Mouse (Mus musculus): ENCODE measurements around the gene Trappc3l.

Gene Trappc3l

GRCm38 (mm10) chr10:34095964-34096363, 58.6 kb downstream of the Trappc3l start:
- DNase-seq, result no peak

DNA sequence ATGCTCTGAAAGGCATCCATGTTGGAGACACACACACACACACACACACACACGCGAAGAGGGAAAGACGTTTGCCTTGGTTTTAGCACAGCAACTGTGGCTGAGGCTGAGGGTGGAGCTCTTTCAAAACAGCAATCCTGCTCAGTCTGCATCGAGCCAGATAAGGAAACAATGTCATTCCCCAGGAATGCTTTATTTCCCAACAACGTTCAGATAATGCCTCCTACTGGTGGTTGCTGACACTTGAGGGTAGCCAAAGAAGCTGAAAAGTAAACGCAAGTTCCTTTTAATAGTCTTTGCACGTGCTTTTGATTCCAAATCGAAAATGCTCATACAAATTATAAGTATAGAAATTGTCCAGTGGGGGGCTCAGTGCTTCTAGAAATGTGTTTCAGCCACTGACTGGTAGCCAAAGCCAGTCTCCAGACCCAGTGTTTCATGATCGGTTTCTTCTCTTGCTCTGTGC, 59.1 kb downstream of the Trappc3l start, which contains the start of gene Calhm5:
TSS of gene Calhm5 (minus strand) at position 102 of the 466 bp plus-strand sequence.
- no peak for DNase-seq

DNA sequence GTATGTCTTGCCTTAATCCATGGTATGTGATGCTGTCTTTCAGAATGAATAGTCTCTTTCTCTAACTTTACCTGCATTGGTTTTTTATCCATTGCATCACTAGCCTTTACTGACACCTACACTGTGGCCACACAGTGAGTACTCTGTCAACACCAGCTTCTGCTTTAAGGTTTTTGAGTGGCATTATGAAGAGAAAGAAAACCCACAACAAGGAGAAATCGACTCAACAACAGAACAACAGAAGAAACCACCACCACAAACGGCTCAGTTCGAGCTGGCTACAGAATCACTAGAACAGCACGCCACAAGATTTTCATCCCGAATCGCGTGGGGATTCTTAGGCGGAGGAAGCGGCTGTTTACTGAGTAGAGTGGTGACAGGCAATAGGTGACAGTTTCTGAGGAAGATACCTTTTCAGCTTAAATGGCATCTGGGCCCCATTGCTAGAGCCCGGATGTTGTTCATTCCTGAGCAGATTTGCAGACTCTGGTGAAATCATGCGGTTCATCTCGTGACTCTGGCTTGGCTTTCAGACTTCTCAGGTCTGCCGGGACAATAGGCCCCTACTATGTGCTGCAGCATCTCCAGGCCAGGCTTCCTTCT, 73.6 kb downstream of the Trappc3l start:
- peak; percentile 18 to 25 for DNase-seq

- no peak for DNase-seq
Measured at GRCm38 (mm10) chr10:34111964-34112738, 74.8 kb downstream of the Trappc3l start.

DNA sequence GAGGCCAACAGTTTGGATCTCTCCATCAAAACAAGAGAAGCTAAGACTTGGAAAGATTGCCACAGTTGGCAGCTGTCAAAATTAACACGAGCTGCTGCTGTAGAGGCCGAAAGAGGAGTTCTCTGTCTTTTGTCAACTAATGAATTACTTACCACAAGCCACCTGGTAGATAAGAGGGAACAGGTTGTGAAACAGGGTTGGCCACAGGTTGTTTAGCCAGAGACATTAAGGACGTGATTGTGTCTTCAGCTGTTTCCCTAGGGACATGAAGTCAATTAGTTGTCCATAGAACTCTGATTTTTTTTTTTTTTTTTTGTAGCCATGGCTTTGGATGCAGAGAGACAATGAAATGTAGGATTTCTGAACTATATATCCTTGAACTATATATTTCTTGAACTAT, 79.7 kb downstream of the Trappc3l start:
- no peak for DNase-seq

- no peak for DNase-seq
Measured at GRCm38 (mm10) chr10:34117770-34118169, 80.4 kb downstream of the Trappc3l start.

DNA sequence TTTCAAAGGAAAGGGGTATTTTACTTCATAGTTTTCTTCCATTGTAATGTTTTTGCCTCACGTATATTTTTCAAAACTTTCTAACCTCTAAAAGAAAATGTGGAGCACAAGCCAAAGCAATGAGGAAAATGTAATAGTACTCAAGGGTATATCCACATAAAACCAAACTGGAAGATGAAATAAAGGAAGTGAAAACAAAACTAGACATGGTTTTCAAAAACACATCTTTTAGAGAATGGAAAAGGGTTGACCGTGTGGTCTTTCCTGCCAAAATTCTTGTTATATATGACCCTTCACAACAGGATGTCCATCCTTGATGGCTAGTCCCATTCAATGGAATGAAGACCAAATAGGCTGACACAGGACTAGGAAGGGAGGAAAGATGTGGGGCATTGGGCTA, 81.0 kb downstream of the Trappc3l start:
- no peak for DNase-seq

- peak; percentile 47 to 58 for DNase-seq
Measured at GRCm38 (mm10) chr10:34127392-34128378, 90.3 kb downstream of the Trappc3l start, which contains the start of gene Calhm6. TSS of gene Calhm6 (minus strand) at chr10:34127984.

DNA sequence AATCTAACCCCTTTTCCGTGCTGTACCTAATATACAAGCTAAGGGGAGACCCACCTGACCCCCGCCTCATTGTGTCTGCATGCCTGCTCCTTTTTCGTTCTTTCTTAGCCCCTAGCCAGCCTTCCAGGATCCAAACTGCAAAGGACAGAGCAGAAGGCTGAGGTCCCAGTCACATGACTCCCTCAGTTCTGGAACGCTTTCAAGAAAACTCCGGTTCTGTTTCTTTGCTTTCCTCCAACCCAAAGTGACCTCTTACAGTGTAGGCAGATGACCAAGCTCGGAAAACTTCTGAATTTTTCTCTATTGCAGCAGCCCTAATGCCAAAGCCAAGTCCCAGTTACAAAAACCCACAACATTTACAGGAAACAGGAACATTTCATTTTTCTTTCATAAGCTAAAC, 91.0 kb downstream of the Trappc3l start:
- DNase-seq, result no peak

DNA sequence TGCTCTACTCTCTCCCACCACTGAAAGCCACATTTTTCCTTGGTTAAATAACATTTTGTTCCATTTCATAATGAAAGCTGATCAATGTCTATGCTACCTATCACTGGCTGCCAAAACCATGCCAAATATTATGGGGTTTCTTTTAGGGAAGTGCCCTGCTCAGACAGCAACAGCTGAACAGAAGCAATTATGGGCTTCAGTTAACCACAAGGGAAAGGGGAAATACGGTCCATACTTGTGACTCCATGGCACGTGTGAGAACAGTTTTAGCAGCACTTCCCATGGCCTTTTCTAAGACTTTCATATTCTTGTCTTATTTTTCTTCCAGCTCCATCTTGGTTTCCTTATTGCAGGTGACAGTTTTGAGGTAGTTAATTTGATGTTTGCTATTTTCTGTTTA, 94.0 kb downstream of the Trappc3l start:
- DNase-seq, result no peak

DNA sequence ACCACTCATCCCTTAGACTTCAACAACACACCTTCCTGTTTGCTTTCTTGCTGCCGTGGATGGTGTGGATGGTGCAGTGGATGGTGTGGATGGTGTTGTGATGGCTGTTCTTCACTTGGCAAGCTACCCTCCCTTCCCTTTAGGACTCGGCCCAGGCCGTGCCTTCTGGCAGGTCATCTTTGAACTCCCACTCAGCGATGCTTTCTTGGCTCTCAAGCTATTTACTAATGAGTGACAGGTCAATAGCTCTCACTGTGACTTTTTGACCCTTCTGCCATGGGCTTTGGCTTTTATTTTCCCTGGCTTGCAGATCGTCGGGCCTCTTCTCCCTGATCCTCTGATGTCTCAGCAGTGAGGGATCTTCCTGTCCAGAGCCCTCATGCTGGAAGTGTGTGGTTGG, 99.0 kb downstream of the Trappc3l start:
- DNase-seq, result no peak

- no peak for DNase-seq
Measured at GRCm38 (mm10) chr10:34138027-34138426, 100.6 kb downstream of the Trappc3l start.

DNA sequence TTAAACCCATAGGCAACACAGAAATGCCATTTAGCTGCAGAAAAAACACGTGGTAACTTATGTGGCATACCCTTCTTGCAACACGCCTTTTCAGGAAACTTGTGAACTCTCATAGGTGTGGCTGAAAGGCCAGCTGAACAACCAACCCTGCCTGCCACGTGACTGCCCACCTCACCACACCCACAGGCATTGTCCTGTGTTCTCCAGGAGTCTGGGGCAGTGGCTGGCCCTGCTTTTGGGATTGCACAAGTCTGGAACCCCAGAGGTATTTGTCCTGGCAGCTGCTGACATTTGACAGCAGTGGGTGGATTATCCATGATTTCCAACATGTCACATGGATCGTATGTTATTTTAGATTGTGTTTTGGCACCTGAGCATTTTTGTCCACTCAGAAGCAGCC, 102.4 kb downstream of the Trappc3l start:
- DNase-seq, result no peak

DNA sequence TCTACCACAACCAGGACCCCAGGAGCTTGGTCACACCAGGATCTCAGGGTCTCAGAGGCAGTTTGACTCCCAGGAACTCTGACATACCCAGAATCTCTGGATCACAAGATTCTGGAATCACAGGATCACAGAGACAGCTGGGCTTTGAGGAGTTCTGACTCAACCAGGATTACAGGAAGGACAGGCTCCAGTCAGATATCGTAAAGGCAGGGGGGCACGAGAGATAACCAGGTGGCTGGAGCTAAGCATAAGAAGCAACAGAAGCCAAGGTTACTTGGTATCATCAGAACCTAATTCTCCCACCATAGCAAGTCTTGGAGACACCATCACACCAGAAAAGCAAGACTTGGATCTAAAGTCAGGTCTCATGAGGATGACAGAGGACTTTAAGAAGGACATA, 104.3 kb downstream of the Trappc3l start:
- DNase-seq, result no peak

DNA sequence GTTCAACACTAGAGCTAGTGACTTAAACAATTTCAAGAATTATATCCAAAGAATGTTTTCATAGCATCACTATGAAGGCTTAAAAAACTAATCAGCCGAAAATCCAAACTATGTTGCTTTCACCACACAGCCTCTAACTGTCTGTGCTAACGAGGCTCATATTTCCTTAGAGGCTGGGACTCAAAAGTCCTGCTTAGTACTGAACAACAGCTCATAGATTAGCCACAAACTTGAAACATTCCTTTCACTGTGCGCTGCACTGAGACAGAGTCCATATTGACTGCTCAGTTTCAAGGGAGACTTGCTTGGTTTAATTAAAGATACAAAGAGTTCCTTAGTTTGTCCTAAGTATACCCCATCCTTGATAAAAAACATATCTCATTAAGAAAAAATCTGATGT, 112.4 kb downstream of the Trappc3l start:
- no peak for DNase-seq

- no peak for DNase-seq
Measured at GRCm38 (mm10) chr10:34150454-34150853, 113.1 kb downstream of the Trappc3l start.

DNA sequence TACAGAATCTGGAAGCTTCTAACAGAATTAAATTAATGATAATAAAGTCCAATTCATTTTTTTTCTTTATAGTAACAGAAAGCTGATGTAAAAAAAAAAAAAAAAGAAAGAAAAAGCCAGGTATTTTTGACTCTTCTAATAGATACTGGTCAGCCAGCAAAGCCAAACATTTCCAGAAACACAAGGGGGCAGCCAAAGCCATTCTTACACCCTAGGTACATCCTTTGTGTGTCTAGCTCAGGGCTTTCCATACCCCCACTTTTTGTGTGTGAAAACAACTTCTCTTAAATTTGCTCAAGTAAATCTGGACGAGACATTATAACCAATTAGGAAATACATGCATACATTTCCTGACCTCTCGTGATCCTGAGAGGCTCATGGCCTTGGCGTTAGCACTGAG, 114.4 kb downstream of the Trappc3l start:
- DNase-seq, result no peak

GRCm38 (mm10) chr10:34155796-34156554, 118.6 kb downstream of the Trappc3l start:
- DNase-seq, result no peak
